Mouse (Mus musculus): ENCODE results near the gene Ccdc155.
A peak's percentile ranks its signal among the peaks of the same experiment; 100 is the strongest.
"Not testable (repeated sequence)": the region's sequence is repeated elsewhere in the genome, so short reads cannot be mapped to it uniquely, and the experiment has no call there.

Ccdc155 gene

DNA sequence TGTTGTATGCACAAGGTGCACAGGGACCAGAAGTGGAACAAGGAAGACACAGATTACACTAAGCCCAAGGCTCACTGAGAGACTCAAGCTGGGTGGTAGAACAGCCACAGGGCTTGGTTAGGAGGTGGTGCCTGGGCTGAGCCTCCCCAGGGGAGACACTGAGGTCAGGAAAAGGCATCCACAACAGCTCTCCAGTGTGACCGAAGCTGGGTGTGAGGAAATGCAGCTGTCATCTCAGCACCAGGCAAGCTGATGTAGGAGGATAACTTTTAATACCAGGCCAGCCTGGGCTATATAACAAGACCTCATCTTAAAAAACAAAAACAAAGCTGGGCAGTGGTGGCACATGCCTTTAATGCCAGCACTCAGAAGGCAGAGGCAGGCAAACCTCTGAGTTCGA, 13.5 kb downstream of the Ccdc155 start:
- no peak for DNase-seq (ENCODE audit: low read depth)

GRCm38 (mm10) chr7:45190186-45190585, 14.5 kb downstream of the Ccdc155 start:
- no peak for DNase-seq (ENCODE audit: low read depth)

GRCm38 (mm10) chr7:45189600-45189999, 15.1 kb downstream of the Ccdc155 start:
- no peak for DNase-seq (ENCODE audit: low read depth)

DNA sequence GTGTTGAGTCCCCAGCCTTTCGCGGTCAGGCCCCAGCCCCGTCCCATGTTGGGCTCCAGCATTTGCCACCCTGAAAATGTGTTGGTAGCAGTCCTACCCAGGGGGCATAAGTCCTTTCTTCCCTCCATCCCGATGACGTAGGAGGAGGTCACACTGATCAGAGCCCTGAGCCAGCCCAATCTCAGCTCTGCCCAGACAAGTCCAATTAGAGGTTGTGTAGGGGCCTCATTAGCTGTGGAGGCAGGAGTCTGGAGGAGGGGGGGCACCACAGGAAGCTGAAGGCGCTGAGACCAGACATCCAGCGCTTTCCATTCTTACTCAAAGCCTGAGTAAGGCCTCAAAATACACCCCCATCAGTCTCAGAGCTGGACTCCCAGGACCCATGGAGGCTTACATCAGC, 18.8 kb downstream of the Ccdc155 start:
- no peak for DNase-seq (ENCODE audit: low read depth)

- DNase-seq (ENCODE audit: low read depth) = no peak
These were observed 21.0 kb downstream of the Ccdc155 start for GRCm38 (mm10) chr7:45183672-45184071.

GRCm38 (mm10) chr7:45182606-45183005, 22.1 kb downstream of the Ccdc155 start:
- no peak for DNase-seq (ENCODE audit: low read depth)

GRCm38 (mm10) chr7:45182199-45182601, 22.5 kb downstream of the Ccdc155 start:
- DNase-seq (ENCODE audit: low read depth) = peak; percentile 94

DNA sequence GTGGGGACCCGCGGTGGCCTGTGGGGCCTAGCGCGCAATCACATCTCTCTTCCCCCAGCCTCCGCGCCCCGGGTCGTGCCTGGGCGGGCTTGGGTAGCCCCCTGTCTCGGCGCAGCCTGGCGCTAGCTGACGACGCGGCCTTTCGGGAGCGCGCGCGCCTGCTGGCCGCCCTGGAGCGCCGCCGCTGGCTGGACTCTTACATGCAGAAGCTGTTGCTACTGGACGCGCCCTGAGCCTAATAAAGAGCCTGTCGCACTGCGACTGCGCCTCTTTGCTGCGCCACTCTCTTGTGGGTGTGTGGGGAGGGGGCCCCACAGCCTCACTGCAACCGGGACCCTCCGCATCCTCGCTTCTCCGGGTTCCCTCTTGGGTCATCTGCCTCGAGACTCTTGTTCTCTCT, 23.2 kb downstream of the Ccdc155 start:
- DNase-seq (ENCODE audit: low read depth) = no peak

- no peak for DNase-seq (ENCODE audit: low read depth)
These were observed 23.7 kb downstream of the Ccdc155 start, which contains the start of gene Pth2 for GRCm38 (mm10) chr7:45180896-45181477. Gene Pth2 (plus strand): TSS chr7:45180995.

GRCm38 (mm10) chr7:45179469-45179868, 25.2 kb downstream of the Ccdc155 start, which contains the start of gene Gfy:
Gene Gfy (minus strand): TSS chr7:45179569.
- no peak for DNase-seq (ENCODE audit: low read depth)

GRCm38 (mm10) chr7:45178550-45178949, 26.1 kb downstream of the Ccdc155 start:
- no peak for DNase-seq (ENCODE audit: low read depth)

- no peak for DNase-seq (ENCODE audit: low read depth)
These were observed 28.3 kb downstream of the Ccdc155 start for GRCm38 (mm10) chr7:45176356-45176755.

- DNase-seq (ENCODE audit: low read depth) = no peak
These were observed 28.8 kb downstream of the Ccdc155 start for GRCm38 (mm10) chr7:45175929-45176328.

GRCm38 (mm10) chr7:45175398-45175797, 29.3 kb downstream of the Ccdc155 start:
- DNase-seq (ENCODE audit: low read depth) = no peak

GRCm38 (mm10) chr7:45174567-45175280, 30.0 kb downstream of the Ccdc155 start:
- no peak for DNase-seq (ENCODE audit: low read depth)

DNA sequence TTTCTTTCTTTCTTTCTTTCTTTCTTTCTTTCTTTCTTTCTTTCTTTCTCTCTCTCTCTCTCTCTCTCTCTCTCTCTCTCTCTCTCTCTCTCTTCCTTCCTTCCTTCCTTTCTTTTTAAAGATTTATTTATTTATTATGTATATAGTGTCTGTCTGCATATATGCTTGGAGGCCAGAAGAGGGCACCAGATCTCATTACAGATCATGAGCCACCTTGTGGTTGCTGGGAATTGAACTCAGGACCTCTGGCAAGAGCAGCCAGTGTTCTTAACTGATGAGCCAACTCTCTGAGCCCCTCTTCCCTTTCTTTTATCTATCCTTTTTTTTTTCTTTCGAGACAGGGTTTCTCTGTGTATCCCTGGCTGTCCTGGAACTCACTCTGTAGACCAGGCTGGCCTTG, 30.9 kb downstream of the Ccdc155 start:
- DNase-seq (ENCODE audit: low read depth) = not testable (repeated sequence)

- no peak for DNase-seq (ENCODE audit: low read depth)
These were observed 31.7 kb downstream of the Ccdc155 start for GRCm38 (mm10) chr7:45172974-45173373.

- no peak for DNase-seq (ENCODE audit: low read depth)
These were observed 35.2 kb downstream of the Ccdc155 start for GRCm38 (mm10) chr7:45169495-45169894.

- no peak for DNase-seq (ENCODE audit: low read depth)
These were observed 36.0 kb downstream of the Ccdc155 start for GRCm38 (mm10) chr7:45168656-45169055.

- DNase-seq (ENCODE audit: low read depth) = no peak
These were observed 36.8 kb downstream of the Ccdc155 start for GRCm38 (mm10) chr7:45167761-45168445.

DNA sequence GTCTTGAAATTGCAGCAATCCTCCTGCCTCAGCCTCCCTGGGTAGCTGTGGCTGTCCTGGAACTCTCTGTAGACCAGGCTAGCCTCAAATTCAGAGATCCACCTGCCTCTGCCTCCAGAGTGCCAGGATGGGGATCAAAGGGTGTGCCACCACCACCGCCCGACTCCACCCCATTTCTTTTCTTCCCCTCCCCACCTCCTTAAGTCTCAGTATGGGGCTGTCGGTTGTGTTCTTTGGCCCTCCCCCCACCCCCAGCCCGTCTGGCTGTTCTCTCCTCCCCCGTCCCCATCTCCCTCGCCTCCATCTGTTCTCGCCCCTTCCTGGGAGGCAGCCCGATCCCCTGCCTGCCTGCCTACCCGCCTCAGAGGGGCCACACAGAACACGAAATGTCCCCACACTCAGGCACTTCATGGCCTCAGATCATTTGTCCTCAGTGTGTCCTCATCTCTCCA, 37.7 kb downstream of the Ccdc155 start:
- DNase-seq (ENCODE audit: low read depth) = no peak

- DNase-seq (ENCODE audit: low read depth) = no peak
These were observed 39.0 kb downstream of the Ccdc155 start for GRCm38 (mm10) chr7:45165701-45166100.

DNA sequence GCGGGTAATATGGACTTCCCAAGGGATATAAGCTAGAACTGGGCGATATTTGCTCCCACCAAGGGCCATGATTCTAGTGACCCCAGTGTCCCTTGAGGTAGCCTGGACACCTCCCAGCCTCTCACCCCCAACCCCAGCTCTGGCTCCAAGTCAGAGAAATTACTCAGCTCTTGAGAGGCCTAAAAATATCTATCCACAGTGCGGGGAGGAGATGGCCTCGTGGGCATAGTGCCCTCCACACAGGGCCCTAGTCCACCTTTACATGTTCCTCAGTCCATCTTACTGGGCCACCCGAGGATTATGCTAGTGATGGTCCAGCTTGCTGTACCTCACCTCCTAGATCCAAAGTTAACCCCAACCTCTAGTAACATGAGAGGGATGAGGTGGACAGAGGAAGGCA, 39.9 kb downstream of the Ccdc155 start:
- DNase-seq (ENCODE audit: low read depth) = no peak
